Mouse (Mus musculus): ENCODE measurements around the gene Tmem156. TPM values are rescaled to one million over a fixed set of nuclear protein-coding genes. Genes with fewer than 3 reads are reported as not detected.

Gene Tmem156
- total RNA-seq, 4 experiments from 2014 or later = 0.17 TPM; not detected in 3

Other genes starting within 250 kb of the Tmem156 start
- gene Tlr1, start 158.6 kb downstream of the Tmem156 start, total RNA-seq (2022) = under 1 TPM; 0.09 to 0.41 (median 0.27) TPM
- under 1 TPM; 0.46 to 0.91 (median 0.71) TPM for gene Tlr6, start 132.0 kb downstream of the Tmem156 start, total RNA-seq (2022)
- gene Fam114a1, start 122.1 kb downstream of the Tmem156 start, total RNA-seq (2022) = 10 to 100 TPM; 13.7 to 18.0 (median 15.7) TPM
- 10 to 100 TPM; 13.0 to 16.0 (median 13.4) TPM for gene Klhl5, start 15.4 kb upstream of the Tmem156 start, total RNA-seq (2022)
- 1 to 10 TPM in 2 of 4 experiments, under 1 TPM in 2; 0.66 to 2.3 (median 1.2) TPM for gene Wdr19, start 107.6 kb upstream of the Tmem156 start, total RNA-seq (2022)
- 10 to 100 TPM; 28.2 to 40.0 (median 37.1) TPM for gene Rfc1, start 243.5 kb upstream of the Tmem156 start, total RNA-seq (2022)

Data from heart, adult 8-10 months (tissue).